Mouse (Mus musculus) kidney, embryonic 15.5 days (tissue): ENCODE results near the gene Birc6. TPM values are rescaled to one million over a fixed set of nuclear protein-coding genes. Genes with fewer than 3 reads are reported as not detected.

Experiments
- ATAC-seq: fragments of 200-750 bp; cut with Nextera tagmentation; replicated peaks from 2 replicates; pipeline ENCODE4 v1.8.0; 2017; ENCODE audit warnings: moderate TSS enrichment; ENCODE audit not compliant: low FRiP score
- H3K27ac ChIP-seq: fragments of 300-500 bp; sonication (generic); 2 replicates; pipeline ENCODE4 v1.5.1; 2015; ENCODE audit warnings: mild to moderate bottlenecking, inconsistent platforms
- H3K27me3 ChIP-seq: fragments of 300-500 bp; sonication (generic); 2 replicates; pipeline ENCODE4 v1.6.1; 2015; ENCODE audit warnings: inconsistent platforms
- H3K36me3 ChIP-seq: fragments of 300-500 bp; sonication (generic); 2 replicates; pipeline ENCODE4 v1.6.1; 2015; ENCODE audit warnings: inconsistent platforms
- H3K4me1 ChIP-seq: fragments of 300-500 bp; sonication (generic); 2 replicates; pipeline ENCODE4 v1.6.1; 2015; ENCODE audit warnings: inconsistent platforms
- H3K4me2 ChIP-seq: fragments of 300-500 bp; sonication (generic); 2 replicates; pipeline ENCODE4 v1.6.1; 2015; ENCODE audit warnings: moderate library complexity, mild to moderate bottlenecking, inconsistent platforms
- H3K4me3 ChIP-seq: fragments of 300-500 bp; sonication (generic); replicated peaks from 2 replicates; pipeline ENCODE4 v1.5.1; 2015; ENCODE audit warnings: mild to moderate bottlenecking, inconsistent platforms
- H3K9ac ChIP-seq: fragments of 300-500 bp; sonication (generic); 2 replicates; pipeline ENCODE4 v1.6.1; 2015; ENCODE audit warnings: mild to moderate bottlenecking, inconsistent platforms
- H3K9me3 ChIP-seq: fragments of 300-500 bp; sonication (generic); replicated peaks from 2 replicates; pipeline ENCODE4 v1.6.1; 2016; ENCODE audit warnings: inconsistent platforms
- WGBS: fragments of 180-500 bp; shearing (Covaris S2); methylation state at CpG from one replicate; pipeline ENCODE4 v1.1.7; 2015; ENCODE audit warnings: mixed read lengths; 5-methylcytosine and 5-hydroxymethylcytosine counted together
- polyA plus RNA-seq: library from polyadenylated mRNA; unstranded; fragments of >200 nt; fragmentation: Nextera tagmentation; extraction: Ambion mirVana; gene quantifications from 2 replicates; pipeline ENCODE4 v1.2.1, GENCODE M21; 2015

Gene Birc6
- 89.3 and 97.7 TPM in 2 replicates for polyA plus RNA-seq

- peak; percentile 98 for ATAC-seq
- Histone ChIP-seq H3K9ac (peak within 1 kb of the TSS; percentile 91), H3K9me3 (no peaks in the 10 kb centered on the region), H3K27me3 (no peaks in the 10 kb centered on the region), H3K36me3 (no peaks in the 10 kb centered on the region), H3K27ac (peak within 1 kb of the TSS; percentile 100), H3K4me3 (peak within 1 kb of the TSS; percentile 90), H3K4me1 (peaks cover 20% of the 10 kb centered on the region), H3K4me2 (peak within 1 kb of the TSS; percentile 80)
- WGBS: under 1% methylated on average over 67 of the region's 71 CpGs
Measured at GRCm38 (mm10) chr17:74527729-74528607, at the start of gene Birc6. Gene Birc6 (plus strand): TSS chr17:74528295.

GRCm38 (mm10) chr17:74480361-74481069, 47.6 kb upstream of the Birc6 start:
- no peak overlapping the region for H3K4me2 ChIP-seq
- no peaks in the 10 kb centered on the region for H3K36me3 ChIP-seq
- H3K27ac ChIP-seq: no peak overlapping the region
- H3K4me1 ChIP-seq: no peaks in the 10 kb centered on the region
- 88% methylated on average over 14 of the region's 14 CpGs for WGBS
- no peak overlapping the region for H3K4me3 ChIP-seq
- no peak for ATAC-seq
- H3K27me3 ChIP-seq: no peaks in the 10 kb centered on the region
- H3K9ac ChIP-seq: no peak overlapping the region
- H3K9me3 ChIP-seq: no peaks in the 10 kb centered on the region

GRCm38 (mm10) chr17:74489024-74489900, 38.8 kb upstream of the Birc6 start, which contains the start of gene Yipf4:
Gene Yipf4 (plus strand): TSS chr17:74489493.
- peak; percentile 100 for ATAC-seq
- H3K27me3 ChIP-seq: no peaks in the 10 kb centered on the region
- peaks cover 7% of the 10 kb centered on the region for H3K4me1 ChIP-seq
- H3K9ac ChIP-seq: peak within 1 kb of the TSS; percentile 90
- peak within 1 kb of the TSS; percentile 97 for H3K4me3 ChIP-seq
- H3K36me3 ChIP-seq: peaks cover 24% of the 10 kb centered on the region
- H3K4me2 ChIP-seq: peak within 1 kb of the TSS; percentile 67
- H3K27ac ChIP-seq: peak within 1 kb of the TSS; percentile 89
- H3K9me3 ChIP-seq: no peaks in the 10 kb centered on the region
- WGBS: 5% methylated on average over 58 of the region's 58 CpGs

- ATAC-seq: no peak
- H3K36me3 ChIP-seq: peaks cover 30% of the 10 kb centered on the region
- H3K4me2 ChIP-seq: peak overlapping the region; percentile 67
- no peaks in the 10 kb centered on the region for H3K9me3 ChIP-seq
- 1% methylated on average over 12 of the region's 12 CpGs for WGBS
- no peaks in the 10 kb centered on the region for H3K27me3 ChIP-seq
- peak overlapping the region; percentile 97 for H3K4me3 ChIP-seq
- H3K4me1 ChIP-seq: peaks cover 7% of the 10 kb centered on the region
- H3K27ac ChIP-seq: peak overlapping the region; percentile 89
- peak overlapping the region; percentile 90 for H3K9ac ChIP-seq
Measured at GRCm38 (mm10) chr17:74489901-74490220, 38.2 kb upstream of the Birc6 start.

- Histone ChIP-seq H3K36me3 (peaks cover 45% of the 10 kb centered on the region), H3K27me3 (no peaks in the 10 kb centered on the region), H3K9ac (no peak overlapping the region), H3K27ac (no peak overlapping the region), H3K4me1 (peaks cover 7% of the 10 kb centered on the region), H3K4me3 (no peak overlapping the region), H3K9me3 (no peaks in the 10 kb centered on the region), H3K4me2 (no peak overlapping the region)
- ATAC-seq: no peak
- WGBS: 91% methylated on average over 3 of the region's 3 CpGs
Measured at GRCm38 (mm10) chr17:74491565-74491964, 36.5 kb upstream of the Birc6 start.

GRCm38 (mm10) chr17:74500204-74500603, 27.9 kb upstream of the Birc6 start:
- Histone ChIP-seq H3K4me2 (no peak overlapping the region), H3K9ac (no peak overlapping the region), H3K27me3 (no peaks in the 10 kb centered on the region), H3K27ac (no peak overlapping the region), H3K36me3 (peaks cover 50% of the 10 kb centered on the region), H3K4me1 (no peaks in the 10 kb centered on the region), H3K4me3 (no peak overlapping the region), H3K9me3 (no peaks in the 10 kb centered on the region)
- 90% methylated on average over 4 of the region's 4 CpGs for WGBS
- ATAC-seq: no peak

- no peaks in the 10 kb centered on the region for H3K27me3 ChIP-seq
- no peak overlapping the region for H3K4me3 ChIP-seq
- H3K9ac ChIP-seq: no peak overlapping the region
- H3K4me1 ChIP-seq: no peaks in the 10 kb centered on the region
- peaks cover 41% of the 10 kb centered on the region for H3K36me3 ChIP-seq
- H3K9me3 ChIP-seq: no peaks in the 10 kb centered on the region
- H3K27ac ChIP-seq: no peak overlapping the region
- no peak for ATAC-seq
- H3K4me2 ChIP-seq: no peak overlapping the region
Measured at GRCm38 (mm10) chr17:74501085-74501484, 27.0 kb upstream of the Birc6 start.

- no peak overlapping the region for H3K4me2 ChIP-seq
- H3K27me3 ChIP-seq: no peaks in the 10 kb centered on the region
- no peak for ATAC-seq
- no peak overlapping the region for H3K27ac ChIP-seq
- 80% methylated on average over 2 of the region's 2 CpGs for WGBS
- H3K4me3 ChIP-seq: no peak overlapping the region
- no peak overlapping the region for H3K9ac ChIP-seq
- no peaks in the 10 kb centered on the region for H3K9me3 ChIP-seq
- H3K4me1 ChIP-seq: no peaks in the 10 kb centered on the region
- no peaks in the 10 kb centered on the region for H3K36me3 ChIP-seq
Measured at GRCm38 (mm10) chr17:74507934-74508333, 20.2 kb upstream of the Birc6 start.

GRCm38 (mm10) chr17:74508600-74508999, 19.5 kb upstream of the Birc6 start:
- 83% methylated on average over 3 of the region's 3 CpGs for WGBS
- Histone ChIP-seq H3K9me3 (no peaks in the 10 kb centered on the region), H3K36me3 (no peaks in the 10 kb centered on the region), H3K27ac (no peak overlapping the region), H3K9ac (no peak overlapping the region), H3K4me1 (no peaks in the 10 kb centered on the region), H3K4me2 (no peak overlapping the region), H3K4me3 (no peak overlapping the region), H3K27me3 (no peaks in the 10 kb centered on the region)
- ATAC-seq: no peak

GRCm38 (mm10) chr17:74512308-74512707, 15.8 kb upstream of the Birc6 start:
- Histone ChIP-seq H3K27me3 (no peaks in the 10 kb centered on the region), H3K9ac (no peak overlapping the region), H3K4me2 (no peak overlapping the region), H3K4me1 (no peaks in the 10 kb centered on the region), H3K36me3 (no peaks in the 10 kb centered on the region), H3K27ac (no peak overlapping the region), H3K9me3 (no peaks in the 10 kb centered on the region), H3K4me3 (no peak overlapping the region)
- 76% methylated on average over 2 of the region's 2 CpGs for WGBS
- no peak for ATAC-seq

GRCm38 (mm10) chr17:74522797-74523723, 5.0 kb upstream of the Birc6 start:
- H3K9me3 ChIP-seq: no peaks in the 10 kb centered on the region
- no peak overlapping the region for H3K4me2 ChIP-seq
- no peaks in the 10 kb centered on the region for H3K27me3 ChIP-seq
- 84% methylated on average over 8 of the region's 8 CpGs for WGBS
- ATAC-seq: no peak
- no peak overlapping the region for H3K9ac ChIP-seq
- H3K4me1 ChIP-seq: peaks cover 7% of the 10 kb centered on the region
- no peak overlapping the region for H3K27ac ChIP-seq
- H3K36me3 ChIP-seq: no peaks in the 10 kb centered on the region
- no peak overlapping the region for H3K4me3 ChIP-seq
